7 mouse cellular contexts compared by ENCODE assay signal in genomic region chr9:53705992-53706696, GRCm38 (mm10). TPM values are rescaled to one million over a fixed set of nuclear protein-coding genes. Genes with fewer than 3 reads are reported as not detected.
DNase-seq lines count a peak whose midpoint lies in the region; ATAC-seq and TF ChIP-seq lines count a peak whose summit lies in the region.

Gene Rab39, minus strand, starts transcription at chr9:53706232.

- peak within 1 kb of the TSS; percentile 90 for H3K4me3 ChIP-seq in bone marrow macrophage, adult 2 months (ENCODE audit: insufficient read depth, low read length)
- peak within 1 kb of the TSS; percentile 45 for H3K4me3 ChIP-seq in embryonic facial prominence, embryonic 15.5 days (replicated peaks)
- H3K4me3 ChIP-seq in kidney, embryonic 14.5 days (ENCODE audit: low read length) = peak within 1 kb of the TSS; percentile 49
- H3K4me3 ChIP-seq in limb, embryonic 15.5 days = peak within 1 kb of the TSS; percentile 46
- peak within 1 kb of the TSS; percentile 64 for H3K4me3 ChIP-seq in midbrain, postnatal 0 days (ENCODE audit: low read depth, low read length)

- ATAC-seq in embryonic facial prominence, embryonic 15.5 days (ENCODE audit: insufficient number of reproducible peaks, low FRiP score, low TSS enrichment, low read depth) = peak; percentile 93
- peak; percentile 96 for ATAC-seq in kidney, embryonic 14.5 days (ENCODE audit: low FRiP score, low TSS enrichment)
- peak; percentile 90 for ATAC-seq in limb, embryonic 15.5 days (ENCODE audit: insufficient number of reproducible peaks, low FRiP score, low TSS enrichment, low read depth)
- ATAC-seq in midbrain, postnatal 0 days (ENCODE audit: low FRiP score) = peak; percentile 94

- H3K27ac ChIP-seq in bone marrow macrophage, adult 2 months (ENCODE audit: insufficient read depth, low read depth, low read length) = peak within 1 kb of the TSS; percentile 55
- no peak within 1 kb of the TSS for H3K27ac ChIP-seq in embryonic facial prominence, embryonic 15.5 days (replicated peaks)
- H3K27ac ChIP-seq in kidney, embryonic 14.5 days (ENCODE audit: low read depth, low read length) = no peak within 1 kb of the TSS
- H3K27ac ChIP-seq in limb, embryonic 15.5 days = no peak within 1 kb of the TSS
- H3K27ac ChIP-seq in midbrain, postnatal 0 days (ENCODE audit: low read depth, low read length) = no peak within 1 kb of the TSS

- WGBS in embryonic facial prominence, embryonic 15.5 days = under 1% methylated on average over 49 of the region's 49 CpGs
- under 1% methylated on average over 49 of the region's 49 CpGs for WGBS in kidney, embryonic 14.5 days
- WGBS in limb, embryonic 15.5 days = under 1% methylated on average over 49 of the region's 49 CpGs
- under 1% methylated on average over 47 of the region's 49 CpGs for WGBS in midbrain, postnatal 0 days

- peaks cover 7% of the 10 kb centered on the region; the same call in 1 of the 2 replicates for H3K27me3 ChIP-seq in embryonic facial prominence, embryonic 15.5 days
- H3K27me3 ChIP-seq in kidney, embryonic 14.5 days (ENCODE audit: control insufficient read depth, insufficient read depth, low read length) = peaks cover 4% of the 10 kb centered on the region
- peaks cover 4% of the 10 kb centered on the region; the same call in 1 of the 2 replicates for H3K27me3 ChIP-seq in limb, embryonic 15.5 days
- no peaks in the 10 kb centered on the region for H3K27me3 ChIP-seq in midbrain, postnatal 0 days (ENCODE audit: insufficient read depth, low read length)

- peak; percentile 55 to 57 for DNase-seq in heart, adult 9 months (ENCODE audit: low spot score in 2 of 2)
- DNase-seq in midbrain, postnatal 0 days (ENCODE audit: low spot score) = peak; percentile 90
- peak; percentile 59 to 88 for DNase-seq in spleen, postnatal 10 days (ENCODE audit: low spot score in 2 of 2)

- TF ChIP-seq POLR2A in bone marrow macrophage, adult 2 months (IDR thresholded peaks at IDR 0.05; ENCODE audit: borderline replicate concordance, low read depth, low read length) = no peak

- H3K4me1 ChIP-seq in bone marrow macrophage, adult 2 months (ENCODE audit: control insufficient read depth, insufficient read depth, low read length) = peaks cover 10% of the 10 kb centered on the region
- H3K4me1 ChIP-seq in embryonic facial prominence, embryonic 15.5 days = peaks cover 13% of the 10 kb centered on the region
- H3K4me1 ChIP-seq in kidney, embryonic 14.5 days (ENCODE audit: control insufficient read depth, insufficient read depth, low read length) = peaks cover 4% of the 10 kb centered on the region; the same call in 1 of the 2 replicates
- H3K4me1 ChIP-seq in limb, embryonic 15.5 days = peaks cover 17% of the 10 kb centered on the region
- 0 out of 2 replicates have a peak, but pooled peaks cover 4% of the 10 kb centered on the region for H3K4me1 ChIP-seq in midbrain, postnatal 0 days (ENCODE audit: insufficient read depth, low read length)

- peak within 1 kb of the TSS; percentile 82 for H3K4me2 ChIP-seq in embryonic facial prominence, embryonic 15.5 days (replicated peaks)
- peak within 1 kb of the TSS; percentile 88 for H3K4me2 ChIP-seq in kidney, embryonic 14.5 days (replicated peaks; ENCODE audit: low read depth, low read length)
- H3K4me2 ChIP-seq in limb, embryonic 15.5 days = peak within 1 kb of the TSS; percentile 81
- H3K4me2 ChIP-seq in midbrain, postnatal 0 days (ENCODE audit: low read depth, low read length, poor library complexity, severe bottlenecking) = peak within 1 kb of the TSS; percentile 88

- no peaks in the 10 kb centered on the region for H3K36me3 ChIP-seq in embryonic facial prominence, embryonic 15.5 days
- H3K36me3 ChIP-seq in kidney, embryonic 14.5 days (ENCODE audit: control insufficient read depth, insufficient read depth, low read length) = no peaks in the 10 kb centered on the region
- no peaks in the 10 kb centered on the region for H3K36me3 ChIP-seq in limb, embryonic 15.5 days
- H3K36me3 ChIP-seq in midbrain, postnatal 0 days (ENCODE audit: insufficient read depth, low read length) = no peaks in the 10 kb centered on the region

- no peaks in the 10 kb centered on the region for H3K9me3 ChIP-seq in embryonic facial prominence, embryonic 15.5 days (replicated peaks)
- no peaks in the 10 kb centered on the region for H3K9me3 ChIP-seq in kidney, embryonic 14.5 days (ENCODE audit: control insufficient read depth, low read length)
- no peaks in the 10 kb centered on the region for H3K9me3 ChIP-seq in limb, embryonic 15.5 days
- H3K9me3 ChIP-seq in midbrain, postnatal 0 days (ENCODE audit: low read length) = no peaks in the 10 kb centered on the region

- H3K9ac ChIP-seq in embryonic facial prominence, embryonic 15.5 days = no peak within 1 kb of the TSS
- H3K9ac ChIP-seq in kidney, embryonic 14.5 days (ENCODE audit: low read depth, low read length) = 0 out of 2 replicates have a peak within 1 kb of the TSS, but pooled peaks have one; percentile 28
- H3K9ac ChIP-seq in limb, embryonic 15.5 days = no peak within 1 kb of the TSS
- peak within 1 kb of the TSS; percentile 48 for H3K9ac ChIP-seq in midbrain, postnatal 0 days (replicated peaks; ENCODE audit: low read length, poor library complexity, severe bottlenecking)

- no peak for TF ChIP-seq CTCF in bone marrow macrophage, adult 2 months (IDR thresholded peaks at IDR 0.05; ENCODE audit: low read depth, low read length)
- TF ChIP-seq CTCF in midbrain, postnatal 0 days (IDR thresholded peaks at IDR 0.05) = no peak

RNA-seq across cellular contexts. Expression of gene Rab39, which starts in this region (rescaled TPM):
- 6.5 and 7.1 TPM in 2 replicates for polyA plus RNA-seq in bone marrow macrophage, adult 2 months (2012; ENCODE audit: insufficient read depth, insufficient read length, missing spikeins)
- polyA plus RNA-seq in embryonic facial prominence, embryonic 15.5 days (2015; fragmentation: Nextera tagmentation; extraction: Ambion mirVana) = 0.33 and 0.65 TPM in 2 replicates
- 0.10 and 0.14 TPM in 2 replicates for polyA plus RNA-seq in kidney, embryonic 14.5 days (2014; fragmentation: Nextera tagmentation; extraction: Ambion mirVana)
- 0.38 and 0.45 TPM in 2 replicates for polyA plus RNA-seq in limb, embryonic 15.5 days (2015; fragmentation: Nextera tagmentation; extraction: Ambion mirVana)
- 1.2 and 2.5 TPM in 2 replicates for total RNA-seq in midbrain, postnatal 0 days (2014; rRNA removed)
- polyA plus RNA-seq in midbrain, postnatal 0 days (2015; fragmentation: Nextera tagmentation; extraction: Ambion mirVana) = 0.83 and 1.5 TPM in 2 replicates

Comparison
In these comparisons a context has a peak if more than half of its experiments do, and no peak if none do; other contexts are left out.
1. Peak in ATAC-seq, H3K4me3 ChIP-seq and H3K4me2 ChIP-seq in embryonic facial prominence, embryonic 15.5 days; RNA of the gene not detected or under 1 TPM.
2. Peak in ATAC-seq, H3K4me3 ChIP-seq, H3K9ac ChIP-seq and H3K4me2 ChIP-seq in kidney, embryonic 14.5 days; RNA of the gene not detected or under 1 TPM.
3. Peak in ATAC-seq, H3K4me3 ChIP-seq and H3K4me2 ChIP-seq in limb, embryonic 15.5 days; RNA of the gene not detected or under 1 TPM.